In the genomic region with DNA sequence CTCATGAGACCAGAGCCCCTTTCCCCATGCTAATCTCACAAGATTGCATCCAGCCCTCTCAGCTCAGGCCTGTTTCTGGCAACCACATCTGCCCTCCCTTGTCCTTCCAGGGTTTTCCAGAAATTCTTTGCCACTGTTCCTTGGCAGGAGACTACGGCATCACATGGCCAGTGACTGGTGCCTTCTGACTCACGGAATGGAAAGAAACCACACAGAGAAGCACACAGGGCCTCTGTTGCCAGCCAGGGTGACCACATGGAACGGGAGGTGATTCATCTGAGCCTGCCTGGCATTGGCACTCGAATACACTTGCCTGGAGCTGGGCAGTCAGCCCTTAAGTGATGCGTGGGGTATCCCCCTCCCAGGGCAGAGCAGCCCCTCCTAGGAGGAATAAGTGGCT, we compare ENCODE assay signal across 9 mouse cellular contexts. TPM values are rescaled to one million over a fixed set of nuclear protein-coding genes. Genes with fewer than 3 reads are reported as not detected.
DNase-seq lines count a peak whose midpoint lies in the region; ATAC-seq and TF ChIP-seq lines count a peak whose summit lies in the region.
"Had no signal": no experiment of that assay in that cellular context is flagged by ENCODE, and none has a peak within 500 bp of the region (broad histone marks: within the 10 kb centered on the region; RNA-seq: fewer than 3 reads in every experiment).

No protein-coding gene starts in this region.

- peak overlapping the region; percentile 80 for H3K27ac ChIP-seq in heart, adult 2 months
- H3K27ac ChIP-seq in heart, embryonic 11.5 days (ENCODE audit: low read depth, low read length), result no peak overlapping the region
- H3K27ac ChIP-seq: liver, embryonic 14.5 days had no signal

- H3K27me3 ChIP-seq in heart, adult 2 months (ENCODE audit: control insufficient read depth, insufficient read depth, low read length), result no peaks in the 10 kb centered on the region
- peaks cover 2% of the 10 kb centered on the region; the same call in 1 of the 2 replicates for H3K27me3 ChIP-seq in heart, embryonic 11.5 days (ENCODE audit: control insufficient read depth, insufficient read depth, low read length)
- no peaks in the 10 kb centered on the region for H3K27me3 ChIP-seq in Patski

- H3K9ac ChIP-seq in heart, adult 2 months (ENCODE audit: low read depth, low read length), result no peak overlapping the region
- H3K9ac ChIP-seq in heart, embryonic 11.5 days (ENCODE audit: low read depth, low read length), result no peak overlapping the region
- H3K9ac ChIP-seq: liver, embryonic 14.5 days had no signal

- H3K36me3 ChIP-seq in heart, adult 2 months (ENCODE audit: control insufficient read depth, insufficient read depth, low read length), result no peaks in the 10 kb centered on the region
- no peaks in the 10 kb centered on the region for H3K36me3 ChIP-seq in heart, embryonic 11.5 days (ENCODE audit: control insufficient read depth, insufficient read depth, low read length)

- no peak for TF ChIP-seq CTCF in heart, adult 2 months (IDR thresholded peaks at IDR 0.05)
- no peak for TF ChIP-seq CTCF in Patski (IDR thresholded peaks at IDR 0.05)

- H3K79me2 ChIP-seq in heart, adult 2 months (replicated peaks; ENCODE audit: control insufficient read depth, insufficient read depth, low read length), result no peaks in the 10 kb centered on the region

- WGBS in heart, adult 2 months, result 48% methylated on average over 5 of the region's 5 CpGs
- WGBS in heart, embryonic 11.5 days (ENCODE audit: insufficient replicate concordance), result 70% methylated on average over 5 of the region's 5 CpGs

- ATAC-seq in heart, embryonic 11.5 days (replicated peaks; ENCODE audit: insufficient number of reproducible peaks, low FRiP score, low TSS enrichment), result no peak
- peak; percentile 90 for ATAC-seq in Patski

- no peaks in the 10 kb centered on the region for H3K9me3 ChIP-seq in heart, embryonic 11.5 days (replicated peaks; ENCODE audit: control insufficient read depth, low read length)

- no peak for TF ChIP-seq POLR2A in heart, adult 2 months (IDR thresholded peaks at IDR 0.05; ENCODE audit: insufficient read depth, low read depth, low read length)

- intact Hi-C loops in heart, adult 2 months (cut with DNase I), result no loop called here

- no peak overlapping the region for H3K4me2 ChIP-seq in heart, embryonic 11.5 days

- DNase-seq in heart, adult 2 months, result peak; percentile 71 to 84
- peak; percentile 96 for DNase-seq in Patski (ENCODE audit: low read depth, low spot score)
- peak; percentile 65 to 72 for DNase-seq in cerebellum, postnatal 36 days
- DNase-seq in kidney, postnatal 14 days, result peak; percentile 55
- DNase-seq in lung, postnatal 36 days, result peak; percentile 76
- DNase-seq in thymus, postnatal 0 days (ENCODE audit: low spot score), result no peak
- DNase-seq in thymus, postnatal 4 days, result no peak

- CTCF ChIA-PET in Patski (lab: Charles Lee), result interaction anchor here (1.0 to 2.2 kb wide), 2 partner anchors 10 to 15 kb away, joined by 5 to 10 read pairs; no protein-coding TSS in a partner anchor

- H3K4me3 ChIP-seq in heart, adult 2 months, result no peak overlapping the region
- H3K4me3 ChIP-seq in heart, embryonic 11.5 days (ENCODE audit: low read depth, low read length), result no peak overlapping the region

- POLR2A ChIA-PET in Patski (lab: Charles Lee), result no interaction called here

- peaks cover 6% of the 10 kb centered on the region; the same call in 1 of the 2 replicates for H3K4me1 ChIP-seq in heart, adult 2 months (ENCODE audit: control insufficient read depth, insufficient read depth, low read length)
- peaks cover 3% of the 10 kb centered on the region; the same call in 1 of the 2 replicates for H3K4me1 ChIP-seq in heart, embryonic 11.5 days (ENCODE audit: control insufficient read depth, insufficient read depth, low read length)

- TF ChIP-seq EP300 in heart, adult 2 months (IDR thresholded peaks at IDR 0.05; ENCODE audit: insufficient read depth, low read depth, low read length), result peak; percentile 98

- in situ Hi-C loops in Patski (cut with MboI; ENCODE audit: low pct_unique_long_range_greater_than_20kb), result no loop called here

RNA-seq across cellular contexts. Expression of a gene that starts 25.6 kb away (rescaled TPM):
- 100 to 1,000 TPM in 1 of 2 experiments, 10 to 100 TPM in 1; 95.9 to 107 TPM for total RNA-seq in heart, adult 2 months (2021)
- polyA plus RNA-seq in heart, adult 2 months (2012; rRNA removed), result 139 and 182 TPM in 2 replicates
- polyA plus RNA-seq in heart, embryonic 11.5 days (2014; fragmentation: Nextera tagmentation; extraction: Ambion mirVana), result 106 and 111 TPM in 2 replicates
- 145 TPM for polyA plus RNA-seq in Patski (2021)
- polyA plus RNA-seq in thymus, postnatal 0 days (2015; fragmentation: Nextera tagmentation; extraction: Ambion mirVana), result 43.8 and 47.2 TPM in 2 replicates

RNA-seq across cellular contexts. Expression of a gene that starts 33.4 kb away (rescaled TPM):
- 1 to 10 TPM; 3.3 to 3.6 TPM for total RNA-seq in heart, adult 2 months (2021)
- polyA plus RNA-seq in heart, adult 2 months (2012; rRNA removed), result 3.9 and 6.0 TPM in 2 replicates
- polyA plus RNA-seq in heart, embryonic 11.5 days (2014; fragmentation: Nextera tagmentation; extraction: Ambion mirVana), result 18.7 and 19.0 TPM in 2 replicates
- 21.9 TPM for polyA plus RNA-seq in Patski (2021)
- 20.3 and 21.4 TPM in 2 replicates for polyA plus RNA-seq in thymus, postnatal 0 days (2015; fragmentation: Nextera tagmentation; extraction: Ambion mirVana)

Comparison
In these comparisons a context has a peak if more than half of its experiments do, and no peak if none do; other contexts are left out.
1. DNase-seq: peak in heart, adult 2 months (2 of 2), Patski (single experiment), cerebellum, postnatal 36 days (2 of 2), kidney, postnatal 14 days (single experiment) and lung, postnatal 36 days (single experiment); none in thymus, postnatal 0 days (single experiment) and thymus, postnatal 4 days (single experiment).